Mouse (Mus musculus): ENCODE data around the gene Ttll11.

DNA sequence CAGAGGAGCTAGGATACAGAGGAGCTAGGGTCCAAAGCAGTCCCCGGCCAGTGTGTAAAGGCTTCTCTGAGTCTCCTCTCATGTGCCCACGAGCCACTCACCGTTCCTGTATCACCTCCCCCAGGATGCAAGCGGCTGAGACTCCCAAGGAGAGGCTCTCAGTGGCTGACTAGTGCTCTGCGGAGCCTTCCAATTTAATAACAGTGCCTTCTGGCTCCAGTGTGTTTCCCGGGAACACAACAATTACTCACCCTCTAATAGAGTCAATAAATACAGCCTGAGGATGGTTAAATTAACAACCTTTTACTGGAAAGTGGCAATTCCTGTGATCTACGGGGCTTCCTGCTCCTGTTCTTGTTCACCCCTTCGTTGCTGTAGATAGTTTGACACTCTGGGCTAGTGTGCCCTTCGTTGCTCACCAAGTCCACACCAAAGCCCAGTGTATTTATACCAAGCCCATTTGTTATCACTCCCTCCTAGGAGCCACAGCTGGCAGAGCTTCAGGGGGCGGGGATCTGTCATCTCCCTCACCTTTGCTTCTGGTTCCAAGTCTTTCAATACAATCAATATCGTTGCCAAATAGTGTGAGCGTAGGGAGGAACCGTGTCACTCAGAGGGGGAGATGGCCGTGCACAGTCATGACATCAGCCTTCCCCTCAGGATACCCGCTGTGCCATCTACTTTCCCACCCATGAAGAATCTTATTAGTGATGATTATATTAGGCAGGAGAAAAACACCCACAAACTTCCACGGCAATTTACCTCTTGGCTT lies 27.3 kb downstream of the Ttll11 start:
- TF ChIP-seq POLR2A (IDR thresholded peaks at IDR 0.05; ENCODE audit: control insufficient read depth, low read depth, low read length) (no peak), CTCF (IDR thresholded peaks at IDR 0.05; ENCODE audit: control insufficient read depth, insufficient read depth, insufficient replicate concordance, low read depth, low read length) (no peak)

All from testis, adult 2 months (tissue).